Mouse (Mus musculus) thymus, postnatal 10 days (tissue): ENCODE results near the gene Lrrtm4.

ENCODE experiments used
- DNase-seq, 2 experiments: peaks; one replicate each; pipeline ENCODE4 v3.0.0; 2021; ENCODE audit warnings: low spot score in 2 of 2

Gene Lrrtm4

GRCm38 (mm10) chr6:80733416-80733815, 714.7 kb downstream of the Lrrtm4 start:
- no peak for DNase-seq

GRCm38 (mm10) chr6:80750769-80751168, 732.1 kb downstream of the Lrrtm4 start:
- no peak for DNase-seq

- no peak for DNase-seq
These were observed 742.0 kb downstream of the Lrrtm4 start for GRCm38 (mm10) chr6:80760641-80761204.

- no peak for DNase-seq
These were observed 767.6 kb downstream of the Lrrtm4 start for GRCm38 (mm10) chr6:80786282-80786681.

GRCm38 (mm10) chr6:80823753-80824152, 805.1 kb downstream of the Lrrtm4 start:
- DNase-seq: no peak

- DNase-seq: no peak
These were observed 821.1 kb downstream of the Lrrtm4 start for GRCm38 (mm10) chr6:80839784-80840183.

- DNase-seq: no peak
These were observed 826.6 kb downstream of the Lrrtm4 start for GRCm38 (mm10) chr6:80845294-80845693.

- no peak for DNase-seq
These were observed 838.4 kb downstream of the Lrrtm4 start for GRCm38 (mm10) chr6:80856910-80857543.
